Mouse (Mus musculus) stomach, embryonic 14.5 days (tissue): ENCODE results near the gene Bub1b. TPM values are rescaled to one million over a fixed set of nuclear protein-coding genes. Genes with fewer than 3 reads are reported as not detected.
"Not testable (repeated sequence)": the region's sequence is repeated elsewhere in the genome, so short reads cannot be mapped to it uniquely, and the experiment has no call there.

Source experiments
- ATAC-seq: fragments of 200-750 bp; cut with Nextera tagmentation; 2 replicates; pipeline ENCODE4 v1.8.0; 2017; ENCODE audit warnings: low read depth, moderate TSS enrichment; ENCODE audit not compliant: insufficient number of reproducible peaks, insufficient read depth, low FRiP score
- H3K27ac ChIP-seq: fragments of 300-500 bp; sonication (generic); 2 replicates; pipeline ENCODE4 v1.5.1; 2014; ENCODE audit warnings: mild to moderate bottlenecking, low read length, moderate library complexity, mixed read lengths
- H3K27me3 ChIP-seq: fragments of 300-500 bp; sonication (generic); 2 replicates; pipeline ENCODE4 v1.6.1; 2014; ENCODE audit warnings: low read length, control low read depth, mixed read lengths; ENCODE audit not compliant: control insufficient read depth, insufficient read depth
- H3K36me3 ChIP-seq: fragments of 300-500 bp; sonication (generic); 2 replicates; pipeline ENCODE4 v1.6.1; 2014; ENCODE audit warnings: mild to moderate bottlenecking, control low read depth, low read length, moderate library complexity, mixed read lengths; ENCODE audit not compliant: control insufficient read depth, insufficient read depth
- H3K4me1 ChIP-seq: fragments of 300-500 bp; sonication (generic); 2 replicates; pipeline ENCODE4 v1.6.1; 2014; ENCODE audit warnings: low read length, control low read depth, mixed read lengths; ENCODE audit not compliant: control insufficient read depth, insufficient read depth
- H3K4me2 ChIP-seq: fragments of 300-500 bp; sonication (generic); replicated peaks from 2 replicates; pipeline ENCODE4 v1.6.1; 2014; ENCODE audit warnings: low read depth, low read length, control low read depth
- H3K4me3 ChIP-seq: fragments of 300-500 bp; sonication (generic); 2 replicates; pipeline ENCODE4 v1.5.1; 2014; ENCODE audit warnings: low read depth, low read length, control low read depth
- H3K9ac ChIP-seq: fragments of 300-500 bp; sonication (generic); replicated peaks from 2 replicates; pipeline ENCODE4 v1.6.1; 2014; ENCODE audit warnings: low read depth, mild to moderate bottlenecking, control low read depth, low read length, moderate library complexity, mixed read lengths
- H3K9me3 ChIP-seq: fragments of 300-500 bp; sonication (generic); 2 replicates; pipeline ENCODE4 v1.6.1; 2016; ENCODE audit warnings: low read depth, low read length, control low read depth; ENCODE audit not compliant: control insufficient read depth
- WGBS: fragments of 180-500 bp; shearing (Covaris S2); extraction: QIAGEN DNeasy Blood & Tissue Kit; methylation state at CpG from one replicate; pipeline ENCODE4 v1.1.7; 2014; 5-methylcytosine and 5-hydroxymethylcytosine counted together
- polyA plus RNA-seq: library from polyadenylated mRNA; unstranded; fragments of >200 nt; fragmentation: Nextera tagmentation; extraction: Ambion mirVana; gene quantifications from 2 replicates; pipeline ENCODE4 v1.2.1, GENCODE M21; 2014

The Bub1b gene
- polyA plus RNA-seq, 1 experiment from 2014 or later: 81.2 TPM

- WGBS: 83% methylated on average over 5 of the region's 5 CpGs
- Histone ChIP-seq H3K27ac (no peak overlapping the region), H3K4me2 (no peak overlapping the region), H3K9me3 (no peaks in the 10 kb centered on the region), H3K27me3 (no peaks in the 10 kb centered on the region), H3K9ac (no peak overlapping the region), H3K36me3 (peaks cover 68% of the 10 kb centered on the region), H3K4me3 (no peak overlapping the region), H3K4me1 (no peaks in the 10 kb centered on the region)
- no peak for ATAC-seq
Observed at GRCm38 (mm10) chr2:118637258-118637657, 39.2 kb downstream of the Bub1b start.

DNA sequence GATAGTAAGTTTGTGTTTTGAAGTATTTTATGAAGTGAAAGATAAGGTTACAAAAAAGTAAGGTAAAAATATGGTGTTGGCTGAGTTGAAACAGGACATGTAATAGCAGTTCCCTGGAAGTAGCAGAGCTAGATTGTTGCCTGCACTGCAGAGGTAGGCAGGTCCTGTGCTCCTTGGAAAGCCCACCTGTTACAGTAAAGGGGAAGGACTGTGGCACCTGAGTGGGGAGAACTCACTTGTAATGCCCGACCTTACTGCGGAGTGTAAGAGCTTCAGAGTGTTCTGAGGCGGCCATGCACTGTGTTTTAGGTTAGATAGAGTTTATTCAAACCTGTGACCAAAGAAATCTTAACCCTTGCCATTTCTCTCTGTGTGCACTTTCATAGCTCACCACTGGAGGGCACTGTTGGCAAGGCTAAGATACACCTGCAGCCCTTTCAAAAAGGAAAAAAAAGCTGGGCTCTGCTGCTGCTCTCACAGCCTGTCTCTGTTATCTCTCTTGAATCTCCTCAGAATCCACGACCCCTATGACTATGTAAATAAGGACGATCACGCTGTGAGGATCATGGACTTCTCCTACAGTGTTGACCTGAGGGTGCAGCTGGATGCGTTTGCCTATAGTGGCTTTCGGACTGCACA, 40.0 kb downstream of the Bub1b start:
- H3K36me3 ChIP-seq: peaks cover 71% of the 10 kb centered on the region
- 32% methylated on average over 8 of the region's 8 CpGs for WGBS
- ATAC-seq: peak; percentile 72; the same call in 1 of the 2 replicates

GRCm38 (mm10) chr2:118638686-118639085, 40.7 kb downstream of the Bub1b start:
- Histone ChIP-seq H3K4me2 (no peak overlapping the region), H3K9ac (no peak overlapping the region), H3K36me3 (peaks cover 69% of the 10 kb centered on the region), H3K9me3 (no peaks in the 10 kb centered on the region), H3K27me3 (no peaks in the 10 kb centered on the region), H3K4me3 (no peak overlapping the region), H3K27ac (no peak overlapping the region), H3K4me1 (no peaks in the 10 kb centered on the region)
- no peak for ATAC-seq
- WGBS: 93% methylated on average over 8 of the region's 8 CpGs

More for the DNA sequence above, 40.0 kb downstream of the Bub1b start:
- H3K27me3 ChIP-seq: no peaks in the 10 kb centered on the region
- no peak overlapping the region for H3K4me2 ChIP-seq
- H3K4me3 ChIP-seq: no peak overlapping the region
- H3K9ac ChIP-seq: no peak overlapping the region
- no peak overlapping the region for H3K27ac ChIP-seq
- H3K9me3 ChIP-seq: no peaks in the 10 kb centered on the region
- H3K4me1 ChIP-seq: no peaks in the 10 kb centered on the region

DNA sequence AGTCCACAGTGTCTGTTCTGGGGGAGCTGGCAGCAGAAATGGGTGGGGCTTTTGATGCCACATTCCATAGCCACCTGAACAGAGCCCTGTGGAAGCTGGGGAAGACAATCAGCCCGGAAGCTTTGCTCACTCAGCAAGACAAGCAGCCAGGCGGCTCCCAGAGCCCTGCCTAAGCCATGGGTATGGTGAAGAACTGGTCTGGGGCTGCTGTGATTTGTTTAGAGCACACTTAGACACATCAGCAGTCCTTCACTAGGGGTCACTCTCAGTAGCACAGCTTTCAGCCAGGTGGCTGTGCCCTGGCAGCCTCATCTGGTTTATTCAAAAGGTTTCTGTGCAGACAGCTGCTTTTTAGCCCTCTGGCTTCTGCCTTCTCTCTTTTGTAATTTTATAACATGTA, 43.1 kb downstream of the Bub1b start:
- peaks cover 3% of the 10 kb centered on the region; the same call in 1 of the 2 replicates for H3K9me3 ChIP-seq
- WGBS: 75% methylated on average over 2 of the region's 2 CpGs
- H3K9ac ChIP-seq: no peak overlapping the region
- peaks cover 46% of the 10 kb centered on the region for H3K36me3 ChIP-seq
- H3K4me3 ChIP-seq: no peak overlapping the region
- H3K27me3 ChIP-seq: no peaks in the 10 kb centered on the region
- H3K4me1 ChIP-seq: no peaks in the 10 kb centered on the region
- H3K27ac ChIP-seq: no peak overlapping the region
- H3K4me2 ChIP-seq: no peak overlapping the region
- ATAC-seq: no peak

DNA sequence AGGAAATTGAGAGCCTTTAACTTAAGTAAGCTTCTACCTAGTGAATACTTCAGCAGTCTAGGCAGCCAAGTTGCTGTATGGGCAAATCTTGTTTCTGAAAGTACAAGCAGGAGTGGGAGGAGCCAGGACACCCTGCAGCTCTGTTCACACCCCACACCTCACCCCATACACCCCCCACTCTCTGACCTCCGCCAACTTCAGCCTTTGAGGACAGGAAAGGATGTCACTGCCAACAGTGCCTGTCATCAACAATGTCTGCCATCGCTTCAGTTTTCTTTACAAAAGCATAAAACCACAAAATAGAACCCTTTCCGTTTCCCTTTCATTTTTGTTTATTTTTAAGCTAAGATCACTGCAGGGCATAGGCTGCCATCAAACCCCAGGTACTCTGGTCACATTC, 44.4 kb downstream of the Bub1b start:
- H3K4me2 ChIP-seq: no peak overlapping the region
- 74% methylated on average over 3 of the region's 3 CpGs for WGBS

DNA sequence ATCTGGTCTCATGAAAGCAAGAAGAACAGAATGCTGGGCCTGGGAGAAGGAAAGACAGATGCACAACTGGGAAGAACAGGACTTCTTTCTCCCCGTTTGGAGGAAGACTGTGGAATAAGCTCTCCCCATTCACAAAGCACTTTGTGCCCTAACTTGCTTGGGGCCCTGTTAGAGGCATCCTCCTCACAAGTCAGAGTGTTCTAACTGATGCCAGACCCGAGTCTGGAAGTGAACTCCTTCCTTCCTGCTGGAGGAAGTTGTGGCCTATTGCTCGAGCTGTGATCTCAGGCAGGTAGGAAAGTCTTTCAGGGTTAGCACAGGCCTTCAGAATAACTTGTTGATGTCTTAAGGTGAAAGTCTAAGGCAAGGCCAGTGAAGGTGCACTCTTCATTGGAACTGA, 44.9 kb downstream of the Bub1b start:
- peaks cover 3% of the 10 kb centered on the region; the same call in 1 of the 2 replicates for H3K9me3 ChIP-seq
- 63% methylated on average over 3 of the region's 3 CpGs for WGBS
- H3K9ac ChIP-seq: no peak overlapping the region
- H3K4me1 ChIP-seq: no peaks in the 10 kb centered on the region
- H3K27me3 ChIP-seq: no peaks in the 10 kb centered on the region
- H3K27ac ChIP-seq: no peak overlapping the region
- no peak overlapping the region for H3K4me2 ChIP-seq
- ATAC-seq: no peak
- H3K4me3 ChIP-seq: no peak overlapping the region
- H3K36me3 ChIP-seq: peaks cover 39% of the 10 kb centered on the region

More for the DNA sequence above, 44.4 kb downstream of the Bub1b start:
- ATAC-seq: no peak
- no peak overlapping the region for H3K9ac ChIP-seq
- H3K27me3 ChIP-seq: no peaks in the 10 kb centered on the region
- H3K4me1 ChIP-seq: no peaks in the 10 kb centered on the region
- peaks cover 3% of the 10 kb centered on the region; the same call in 1 of the 2 replicates for H3K9me3 ChIP-seq
- H3K4me3 ChIP-seq: no peak overlapping the region
- H3K36me3 ChIP-seq: peaks cover 39% of the 10 kb centered on the region
- H3K27ac ChIP-seq: no peak overlapping the region

GRCm38 (mm10) chr2:118646665-118647064, 48.7 kb downstream of the Bub1b start:
- 84% methylated on average over 5 of the region's 5 CpGs for WGBS
- Histone ChIP-seq H3K27ac (no peak overlapping the region), H3K9ac (no peak overlapping the region), H3K4me1 (no peaks in the 10 kb centered on the region), H3K27me3 (no peaks in the 10 kb centered on the region), H3K36me3 (peaks cover 13% of the 10 kb centered on the region), H3K9me3 (peaks cover 3% of the 10 kb centered on the region; the same call in 1 of the 2 replicates), H3K4me3 (no peak overlapping the region), H3K4me2 (no peak overlapping the region)
- no peak for ATAC-seq

DNA sequence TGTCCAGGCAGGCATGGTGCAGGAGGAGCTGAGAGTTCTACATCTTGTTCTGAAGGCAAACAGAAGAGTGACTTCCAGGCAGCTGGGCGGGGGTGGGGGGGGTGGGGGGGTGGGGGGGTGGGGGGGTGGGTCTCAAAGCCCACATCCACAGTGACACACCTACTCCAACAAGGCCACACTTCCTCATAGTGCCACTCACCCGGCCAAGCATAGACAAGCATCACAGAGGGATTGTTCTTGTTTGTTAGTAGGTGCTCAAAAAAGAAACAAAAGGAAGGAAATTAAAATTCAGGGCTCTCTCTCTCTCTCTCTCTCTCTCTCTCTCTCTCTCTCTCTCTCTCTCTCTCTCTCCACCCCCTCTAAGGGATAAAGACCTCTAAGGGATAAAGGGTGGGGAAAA, 52.7 kb downstream of the Bub1b start:
- 55% methylated on average over 2 of the region's 2 CpGs for WGBS
- not testable (repeated sequence) for ATAC-seq, H3K36me3 ChIP-seq

More for the DNA sequence above, 52.7 kb downstream of the Bub1b start:
- not testable (repeated sequence) for H3K27ac ChIP-seq, H3K4me3 ChIP-seq, H3K9ac ChIP-seq, H3K27me3 ChIP-seq, H3K4me2 ChIP-seq, H3K9me3 ChIP-seq, H3K4me1 ChIP-seq
